Mouse (Mus musculus) liver, embryonic 13.5 days (tissue): Measurements from ENCODE around the gene Kif9. TPM values are rescaled to one million over a fixed set of nuclear protein-coding genes. Genes with fewer than 3 reads are reported as not detected.

Source experiments
- ATAC-seq: fragments of 200-750 bp; cut with Nextera tagmentation; 2 replicates; pipeline ENCODE4 v1.8.0; 2017; ENCODE audit warnings: low read depth, mild to moderate bottlenecking, moderate number of reproducible peaks, moderate library complexity
- DNase-seq: peaks from one replicate; pipeline ENCODE4 v3.0.0; 2022
- H3K27ac ChIP-seq: fragments of 300-500 bp; sonication (generic); 2 replicates; pipeline ENCODE4 v1.5.1; 2015; ENCODE audit warnings: moderate library complexity, mild to moderate bottlenecking, inconsistent platforms
- H3K27me3 ChIP-seq: fragments of 300-500 bp; sonication (generic); 2 replicates; pipeline ENCODE4 v1.6.1; 2015; ENCODE audit warnings: mild to moderate bottlenecking, inconsistent platforms
- H3K36me3 ChIP-seq: fragments of 300-500 bp; sonication (generic); 2 replicates; pipeline ENCODE4 v1.6.1; 2015; ENCODE audit warnings: mild to moderate bottlenecking, inconsistent platforms
- H3K4me1 ChIP-seq: fragments of 300-500 bp; sonication (generic); replicated peaks from 2 replicates; pipeline ENCODE4 v1.6.1; 2015; ENCODE audit warnings: inconsistent platforms
- H3K4me2 ChIP-seq: fragments of 300-500 bp; sonication (generic); 2 replicates; pipeline ENCODE4 v1.6.1; 2015; ENCODE audit warnings: inconsistent platforms, mild to moderate bottlenecking, moderate library complexity
- H3K4me3 ChIP-seq: fragments of 300-500 bp; sonication (generic); replicated peaks from 2 replicates; pipeline ENCODE4 v1.5.1; 2015; ENCODE audit warnings: mild to moderate bottlenecking, inconsistent platforms
- H3K9ac ChIP-seq: fragments of 300-500 bp; sonication (generic); 2 replicates; pipeline ENCODE4 v1.6.1; 2015; ENCODE audit warnings: mild to moderate bottlenecking, inconsistent platforms
- H3K9me3 ChIP-seq: fragments of 300-500 bp; sonication (generic); replicated peaks from 2 replicates; pipeline ENCODE4 v1.6.1; 2016; ENCODE audit warnings: inconsistent platforms
- WGBS: fragments of 180-500 bp; shearing (Covaris S2); methylation state at CpG from one replicate; pipeline ENCODE4 v1.1.7; 2015; ENCODE audit not compliant: insufficient replicate concordance; 5-methylcytosine and 5-hydroxymethylcytosine counted together
- polyA plus RNA-seq: library from polyadenylated mRNA; unstranded; fragments of >200 nt; fragmentation: Nextera tagmentation; extraction: Ambion mirVana; gene quantifications from 2 replicates; pipeline ENCODE4 v1.2.1, GENCODE M21; 2015

Kif9 gene
- 0.23 and 0.27 TPM in 2 replicates for polyA plus RNA-seq

GRCm38 (mm10) chr9:110476124-110477091 lies at the start of gene Kif9, which contains the start of gene Klhl18:
TSS of gene Kif9 (plus strand) at chr9:110476958.
TSS of gene Klhl18 (minus strand) at chr9:110476694.
- peak within 1 kb of the TSS; percentile 89 for H3K4me2 ChIP-seq
- peak within 1 kb of the TSS; percentile 75 for H3K27ac ChIP-seq
- peak within 1 kb of the TSS; percentile 77 for H3K4me3 ChIP-seq
- no peaks in the 10 kb centered on the region for H3K9me3 ChIP-seq
- DNase-seq: peak; percentile 92
- H3K36me3 ChIP-seq: peaks cover 8% of the 10 kb centered on the region; the same call in 1 of the 2 replicates
- WGBS: under 1% methylated on average over 53 of the region's 53 CpGs
- H3K4me1 ChIP-seq: peaks cover 23% of the 10 kb centered on the region
- peak within 1 kb of the TSS; percentile 83 for H3K9ac ChIP-seq
- H3K27me3 ChIP-seq: peaks cover 12% of the 10 kb centered on the region
- ATAC-seq: peak; percentile 97

DNA sequence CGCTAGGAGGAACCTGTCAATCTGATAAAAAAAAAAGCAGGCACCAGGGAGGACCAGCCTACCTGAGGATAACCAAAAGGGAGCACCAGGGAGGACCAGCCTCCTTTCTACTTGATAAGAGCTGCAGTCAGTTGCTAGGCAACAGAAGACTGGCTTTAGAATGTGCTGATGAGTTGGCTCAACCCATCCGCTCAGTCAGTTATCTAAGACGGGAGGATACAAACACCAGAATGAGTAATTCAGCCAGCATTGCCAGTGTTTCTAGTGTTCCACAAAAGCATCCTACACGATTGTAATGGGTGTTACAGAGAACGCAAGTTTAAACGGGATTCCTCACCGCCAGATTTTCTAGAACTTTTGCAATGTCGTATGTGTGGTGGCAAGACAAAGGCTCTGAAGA lies 45.5 kb upstream of the Kif9 start:
- ATAC-seq: no peak
- no peak overlapping the region for H3K4me2 ChIP-seq
- no peak for DNase-seq
- H3K4me3 ChIP-seq: no peak overlapping the region
- H3K4me1 ChIP-seq: no peaks in the 10 kb centered on the region
- no peaks in the 10 kb centered on the region for H3K27me3 ChIP-seq
- 67% methylated on average over 8 of the region's 8 CpGs for WGBS
- H3K9ac ChIP-seq: no peak overlapping the region
- peaks cover 19% of the 10 kb centered on the region for H3K36me3 ChIP-seq
- no peak overlapping the region for H3K27ac ChIP-seq
- no peaks in the 10 kb centered on the region for H3K9me3 ChIP-seq

DNA sequence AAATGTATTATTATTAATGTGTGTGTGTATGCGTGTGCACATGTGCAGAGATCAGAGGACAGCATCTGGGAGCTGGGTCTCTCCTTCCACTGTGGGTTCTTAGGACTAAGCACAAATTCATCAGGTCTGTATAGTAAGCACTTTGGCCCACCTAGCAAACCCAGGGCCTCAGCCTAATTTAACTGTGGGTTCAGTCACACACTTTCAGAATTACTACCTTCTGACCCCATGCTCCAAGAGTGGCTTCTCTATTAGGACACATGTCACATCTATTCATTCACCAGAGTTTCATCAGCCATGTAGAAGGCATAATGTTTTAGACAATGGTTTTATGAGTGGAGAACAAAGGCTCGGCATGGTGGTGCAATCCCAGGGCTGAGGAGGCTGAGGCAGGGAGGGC lies 43.7 kb upstream of the Kif9 start:
- no peak overlapping the region for H3K9ac ChIP-seq
- 73% methylated on average over 2 of the region's 2 CpGs for WGBS
- H3K9me3 ChIP-seq: no peaks in the 10 kb centered on the region
- no peak overlapping the region for H3K4me2 ChIP-seq
- no peaks in the 10 kb centered on the region for H3K27me3 ChIP-seq
- ATAC-seq (no peak), DNase-seq (no peak)
- H3K36me3 ChIP-seq: peaks cover 17% of the 10 kb centered on the region
- no peaks in the 10 kb centered on the region for H3K4me1 ChIP-seq
- H3K27ac ChIP-seq: no peak overlapping the region
- no peak overlapping the region for H3K4me3 ChIP-seq

GRCm38 (mm10) chr9:110436041-110436440 lies 40.7 kb upstream of the Kif9 start:
- 89% methylated on average over 11 of the region's 11 CpGs for WGBS
- no peaks in the 10 kb centered on the region for H3K9me3 ChIP-seq
- ATAC-seq (no peak), DNase-seq (no peak)
- no peaks in the 10 kb centered on the region for H3K27me3 ChIP-seq
- no peak overlapping the region for H3K4me3 ChIP-seq
- no peak overlapping the region for H3K4me2 ChIP-seq
- peaks cover 7% of the 10 kb centered on the region for H3K36me3 ChIP-seq
- no peak overlapping the region for H3K27ac ChIP-seq
- H3K4me1 ChIP-seq: peaks cover 14% of the 10 kb centered on the region
- no peak overlapping the region for H3K9ac ChIP-seq

DNA sequence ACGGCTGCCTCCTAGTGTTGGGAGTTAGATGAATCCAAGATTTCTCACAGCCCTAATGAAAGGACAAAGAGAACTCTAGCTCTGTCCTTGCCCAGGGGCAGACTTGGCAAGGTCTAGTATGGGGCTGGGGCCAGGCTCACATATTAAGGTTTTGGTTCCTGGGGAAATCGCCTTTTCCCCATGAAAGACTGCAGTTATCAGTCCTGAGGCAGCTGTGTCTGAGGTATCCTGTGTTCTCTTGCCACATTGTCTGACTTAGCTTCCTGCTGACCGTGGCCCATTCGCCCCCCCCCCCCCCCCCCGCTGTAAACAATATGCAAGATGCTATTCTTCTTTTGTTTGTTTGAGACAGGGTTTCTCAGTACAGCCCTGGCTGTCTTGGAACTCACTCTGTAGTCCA lies 36.7 kb upstream of the Kif9 start:
- ATAC-seq: 0 out of 2 replicates have a peak, but pooled peaks have one; percentile 34

GRCm38 (mm10) chr9:110440559-110440958 lies 36.2 kb upstream of the Kif9 start:
- Histone ChIP-seq H3K36me3 (peaks cover 4% of the 10 kb centered on the region), H3K9me3 (no peaks in the 10 kb centered on the region), H3K9ac (no peak overlapping the region), H3K4me1 (peaks cover 14% of the 10 kb centered on the region), H3K27me3 (no peaks in the 10 kb centered on the region), H3K27ac (0 out of 2 replicates have a peak overlapping the region, but pooled peaks have one; percentile 4), H3K4me3 (no peak overlapping the region), H3K4me2 (no peak overlapping the region)
- WGBS: 39% methylated on average over 6 of the region's 6 CpGs
- ATAC-seq (peak; percentile 58; the same call in 1 of the 2 replicates), DNase-seq (no peak)

More for the DNA sequence above, 36.7 kb upstream of the Kif9 start:
- Histone ChIP-seq H3K36me3 (peaks cover 7% of the 10 kb centered on the region), H3K4me3 (no peak overlapping the region), H3K4me2 (no peak overlapping the region), H3K4me1 (peaks cover 14% of the 10 kb centered on the region), H3K9me3 (no peaks in the 10 kb centered on the region), H3K9ac (no peak overlapping the region), H3K27ac (no peak overlapping the region), H3K27me3 (no peaks in the 10 kb centered on the region)
- 24% methylated on average over 3 of the region's 5 CpGs for WGBS
- no peak for DNase-seq

- Histone ChIP-seq H3K36me3 (0 out of 2 replicates have a peak, but pooled peaks cover 3% of the 10 kb centered on the region), H3K27me3 (no peaks in the 10 kb centered on the region), H3K4me3 (no peak overlapping the region), H3K27ac (no peak overlapping the region), H3K9me3 (no peaks in the 10 kb centered on the region), H3K9ac (no peak overlapping the region), H3K4me2 (no peak overlapping the region), H3K4me1 (peaks cover 3% of the 10 kb centered on the region; the same call in 1 of the 2 replicates)
- ATAC-seq (no peak), DNase-seq (no peak)
- WGBS: 68% methylated on average over 15 of the region's 15 CpGs
Measured at GRCm38 (mm10) chr9:110448356-110448755, 28.4 kb upstream of the Kif9 start.

DNA sequence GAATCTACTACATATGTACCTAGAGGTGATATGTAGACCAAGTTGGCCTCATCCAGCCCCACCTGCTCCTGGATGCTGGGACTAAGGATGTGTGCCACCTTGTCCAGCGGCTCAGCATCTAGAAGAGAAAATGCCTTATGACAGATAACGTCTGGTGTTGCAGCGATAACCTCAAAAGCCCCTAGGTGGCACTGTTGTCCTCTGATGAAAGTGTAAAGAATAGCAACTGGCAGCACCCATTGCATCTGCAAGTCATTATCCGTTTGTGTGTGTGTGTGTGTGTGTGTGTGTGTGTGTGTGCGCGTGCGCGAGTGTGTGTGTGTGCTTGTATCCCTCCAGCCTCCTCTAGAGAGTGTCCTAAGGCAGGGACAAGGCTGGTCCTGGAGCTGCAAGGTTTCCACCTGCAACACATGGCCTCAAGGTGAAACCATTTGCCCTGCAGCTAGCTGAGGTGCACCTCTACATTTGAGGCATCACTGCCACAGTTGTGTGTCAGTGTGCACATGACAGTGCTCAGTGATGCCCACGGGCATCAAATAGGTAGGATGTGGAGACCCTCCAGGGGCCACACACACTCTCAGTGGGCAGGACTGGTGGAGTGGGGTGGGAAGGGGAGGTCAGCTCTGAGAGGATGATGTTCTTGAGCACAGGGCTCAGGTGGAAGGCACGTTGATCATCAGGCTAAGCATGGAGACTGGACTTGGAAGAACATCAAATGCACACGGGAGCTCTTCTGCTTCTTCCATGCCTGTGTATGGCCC lies 27.7 kb upstream of the Kif9 start:
- DNase-seq: peak; percentile 65
- no peak overlapping the region for H3K27ac ChIP-seq
- no peaks in the 10 kb centered on the region for H3K9me3 ChIP-seq
- H3K4me3 ChIP-seq: no peak overlapping the region
- peaks cover 3% of the 10 kb centered on the region; the same call in 1 of the 2 replicates for H3K4me1 ChIP-seq
- no peak overlapping the region for H3K4me2 ChIP-seq
- H3K9ac ChIP-seq: no peak overlapping the region
- 20% methylated on average over 11 of the region's 11 CpGs for WGBS
- ATAC-seq: peak; percentile 69
- H3K36me3 ChIP-seq: 0 out of 2 replicates have a peak, but pooled peaks cover 3% of the 10 kb centered on the region
- H3K27me3 ChIP-seq: no peaks in the 10 kb centered on the region

DNA sequence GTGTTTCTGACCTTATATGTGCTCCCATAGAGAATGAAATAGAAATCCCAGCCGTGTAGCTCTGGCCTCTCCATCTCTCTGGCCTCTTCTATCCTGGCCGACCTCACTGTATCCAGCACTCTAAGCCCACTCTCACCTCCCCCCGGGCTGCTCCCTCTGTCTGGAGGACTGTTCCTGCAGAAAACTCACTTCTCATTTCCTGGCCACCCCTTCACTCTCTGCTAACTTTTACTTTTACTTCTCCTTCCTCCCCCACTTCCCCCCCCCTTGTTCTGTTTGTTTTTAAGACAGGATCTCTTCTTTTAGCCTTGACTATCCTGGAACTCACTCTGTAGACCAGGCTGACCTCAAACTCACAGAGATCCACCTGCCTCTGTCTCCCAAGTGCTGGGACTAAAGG lies 24.2 kb upstream of the Kif9 start:
- Histone ChIP-seq H3K9me3 (no peaks in the 10 kb centered on the region), H3K27me3 (no peaks in the 10 kb centered on the region), H3K9ac (no peak overlapping the region), H3K27ac (no peak overlapping the region), H3K4me1 (peaks cover 3% of the 10 kb centered on the region; the same call in 1 of the 2 replicates), H3K4me3 (no peak overlapping the region), H3K4me2 (no peak overlapping the region), H3K36me3 (no peaks in the 10 kb centered on the region)
- WGBS: 35% methylated on average over 3 of the region's 3 CpGs
- no peak for DNase-seq
- ATAC-seq: no peak

DNA sequence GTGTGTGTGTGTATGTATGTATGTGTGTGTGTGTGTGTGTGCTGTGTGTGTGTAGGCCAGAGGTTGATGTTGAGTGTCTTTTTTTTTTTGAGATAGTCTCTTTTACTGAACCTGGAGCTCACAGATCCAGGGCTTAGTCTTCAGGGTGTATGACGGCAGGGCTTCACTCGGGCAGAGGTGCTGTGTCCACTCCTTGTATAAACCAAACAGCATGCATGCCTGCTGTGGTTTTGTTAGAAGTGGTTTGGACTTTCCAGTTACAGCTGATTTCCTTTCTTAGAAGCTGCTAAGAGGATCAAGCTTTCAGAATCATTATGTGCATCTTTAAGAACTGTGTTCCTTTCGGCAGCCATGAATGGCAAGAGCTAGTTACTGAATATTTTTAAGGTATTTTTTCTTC lies 18.8 kb upstream of the Kif9 start:
- 73% methylated on average over 3 of the region's 3 CpGs for WGBS
- no peak overlapping the region; the same call in 1 of the 2 replicates for H3K27ac ChIP-seq
- H3K9me3 ChIP-seq: no peaks in the 10 kb centered on the region
- no peak overlapping the region for H3K4me3 ChIP-seq
- no peak overlapping the region for H3K4me2 ChIP-seq
- no peak overlapping the region for H3K9ac ChIP-seq
- H3K27me3 ChIP-seq: no peaks in the 10 kb centered on the region
- peaks cover 36% of the 10 kb centered on the region for H3K4me1 ChIP-seq
- ATAC-seq (no peak), DNase-seq (no peak)
- no peaks in the 10 kb centered on the region for H3K36me3 ChIP-seq

DNA sequence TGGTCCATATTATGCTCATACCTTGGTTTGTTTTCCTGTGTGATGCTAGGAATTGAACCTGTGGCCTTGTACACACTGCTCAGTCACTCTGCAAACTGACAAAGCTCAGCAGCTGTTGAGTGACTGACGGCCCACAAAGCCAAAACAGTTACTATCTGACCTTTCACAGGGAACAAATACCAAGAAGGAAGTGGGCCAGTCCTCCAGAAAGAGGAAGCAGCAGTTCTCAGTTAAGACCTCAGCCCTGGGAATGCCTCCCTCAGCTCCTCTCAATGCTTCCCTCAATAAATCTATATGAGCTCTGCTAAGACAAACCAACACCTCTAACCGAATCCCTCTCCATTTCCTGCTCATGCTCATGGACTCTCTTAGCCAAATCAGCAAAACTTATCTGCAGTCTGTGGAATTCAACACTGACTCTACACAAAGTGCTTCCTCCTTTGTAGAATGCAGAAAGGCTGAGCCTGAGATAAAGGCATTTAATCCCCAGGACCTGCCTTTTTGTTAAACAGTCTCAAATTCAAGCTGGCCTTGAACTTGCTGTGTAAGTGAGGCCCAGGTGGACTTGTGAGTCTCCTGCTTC lies 17.5 kb upstream of the Kif9 start:
- no peaks in the 10 kb centered on the region for H3K27me3 ChIP-seq
- H3K4me3 ChIP-seq: no peak overlapping the region
- ATAC-seq (peak; percentile 40), DNase-seq (no peak)
- peak overlapping the region; percentile 72 for H3K27ac ChIP-seq
- 11% methylated on average over 2 of the region's 2 CpGs for WGBS
- no peak overlapping the region for H3K9ac ChIP-seq
- no peak overlapping the region for H3K4me2 ChIP-seq
- H3K9me3 ChIP-seq: no peaks in the 10 kb centered on the region
- peaks cover 46% of the 10 kb centered on the region for H3K4me1 ChIP-seq
- no peaks in the 10 kb centered on the region for H3K36me3 ChIP-seq
